Mouse (Mus musculus) intestine, embryonic 14.5 days (tissue): ENCODE data around the gene Lrr1. TPM values are rescaled to one million over a fixed set of nuclear protein-coding genes. Genes with fewer than 3 reads are reported as not detected.

Experiments
- ATAC-seq: fragments of 200-750 bp; cut with Nextera tagmentation; replicated peaks from 2 replicates; pipeline ENCODE4 v1.8.0; 2017; ENCODE audit warnings: low read depth, moderate number of reproducible peaks, moderate TSS enrichment, moderate library complexity; ENCODE audit not compliant: low FRiP score, low TSS enrichment
- DNase-seq: peaks from one replicate; pipeline ENCODE4 v3.0.0-alpha.2; 2018; ENCODE audit warnings: low spot score
- H3K27ac ChIP-seq: fragments of 300-500 bp; sonication (generic); 2 replicates; pipeline ENCODE4 v1.5.1; 2014; ENCODE audit warnings: low read depth, mild to moderate bottlenecking, control low read depth
- H3K27me3 ChIP-seq: fragments of 300-500 bp; sonication (generic); replicated peaks from 2 replicates; pipeline ENCODE4 v1.6.1; 2014; ENCODE audit warnings: low read length, control low read depth; ENCODE audit not compliant: control insufficient read depth, insufficient read depth
- H3K36me3 ChIP-seq: fragments of 300-500 bp; sonication (generic); 2 replicates; pipeline ENCODE4 v1.6.1; 2014; ENCODE audit warnings: low read length, control low read depth; ENCODE audit not compliant: control insufficient read depth, insufficient read depth
- H3K4me1 ChIP-seq: fragments of 300-500 bp; sonication (generic); replicated peaks from 2 replicates; pipeline ENCODE4 v1.6.1; 2014; ENCODE audit warnings: low read length, control low read depth, mixed read lengths; ENCODE audit not compliant: control insufficient read depth, insufficient read depth
- H3K4me2 ChIP-seq: fragments of 300-500 bp; sonication (generic); 2 replicates; pipeline ENCODE4 v1.6.1; 2014; ENCODE audit warnings: low read length
- H3K4me3 ChIP-seq: fragments of 300-500 bp; sonication (generic); 2 replicates; pipeline ENCODE4 v1.5.1; 2014; ENCODE audit warnings: low read depth, low read length, control low read depth, mixed read lengths
- H3K9ac ChIP-seq: fragments of 300-500 bp; sonication (generic); 2 replicates; pipeline ENCODE4 v1.6.1; 2014; ENCODE audit warnings: mild to moderate bottlenecking, low read length
- H3K9me3 ChIP-seq: fragments of 300-500 bp; sonication (generic); 2 replicates; pipeline ENCODE4 v1.6.1; 2016; ENCODE audit warnings: low read length, control low read depth; ENCODE audit not compliant: control insufficient read depth
- WGBS: fragments of 180-500 bp; shearing (Covaris S2); extraction: QIAGEN DNeasy Blood & Tissue Kit; methylation state at CpG from one replicate; pipeline ENCODE4 v1.1.7; 2014; 5-methylcytosine and 5-hydroxymethylcytosine counted together
- polyA plus RNA-seq: library from polyadenylated mRNA; unstranded; fragments of >200 nt; fragmentation: Nextera tagmentation; extraction: Ambion mirVana; gene quantifications from 2 replicates; pipeline ENCODE4 v1.2.1, GENCODE M21; 2014

Lrr1 gene
- polyA plus RNA-seq, 1 experiment from 2014 or later, result 19.7 TPM

DNA sequence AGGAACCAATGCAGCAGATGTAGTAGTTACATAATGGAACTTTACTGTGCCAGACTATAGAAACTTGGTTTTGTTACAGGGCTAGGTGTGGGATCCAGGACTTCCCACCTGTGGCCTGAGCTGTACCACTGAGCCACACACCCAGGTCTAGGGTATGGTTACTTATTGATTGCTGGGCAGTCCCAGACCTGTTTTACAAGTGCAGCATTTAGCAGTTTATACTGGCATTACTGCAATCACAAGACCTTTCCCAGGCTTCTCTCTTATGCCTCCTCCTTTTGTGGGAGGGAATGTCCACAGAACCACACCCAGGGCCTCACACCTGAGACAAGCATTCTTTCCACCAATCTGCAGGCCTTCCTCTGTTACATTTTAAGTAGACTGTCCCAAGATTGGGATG, 30.4 kb downstream of the Lrr1 start:
- Histone ChIP-seq H3K36me3 (peaks cover 37% of the 10 kb centered on the region), H3K27me3 (no peaks in the 10 kb centered on the region), H3K4me2 (peak overlapping the region; percentile 86), H3K9me3 (no peaks in the 10 kb centered on the region), H3K27ac (no peak overlapping the region), H3K9ac (no peak overlapping the region), H3K4me3 (no peak overlapping the region), H3K4me1 (peaks cover 4% of the 10 kb centered on the region; the same call in 1 of the 2 replicates)
- no peak for ATAC-seq
- DNase-seq, result no peak

GRCm38 (mm10) chr12:69204052-69204833, 35.6 kb downstream of the Lrr1 start, which contains the start of gene Gm49384:
Gm49384 (minus strand) TSS chr12:69204267.
- Histone ChIP-seq H3K4me2 (no peak within 1 kb of the TSS), H3K36me3 (peaks cover 69% of the 10 kb centered on the region), H3K9ac (no peak within 1 kb of the TSS), H3K9me3 (no peaks in the 10 kb centered on the region), H3K4me1 (0 out of 2 replicates have a peak, but pooled peaks cover 4% of the 10 kb centered on the region), H3K27ac (no peak within 1 kb of the TSS), H3K27me3 (no peaks in the 10 kb centered on the region), H3K4me3 (no peak within 1 kb of the TSS)
- 82% methylated on average over 16 of the region's 16 CpGs for WGBS
- DNase-seq (no peak), ATAC-seq (0 out of 2 replicates have a peak, but pooled peaks have one; percentile 38)

DNA sequence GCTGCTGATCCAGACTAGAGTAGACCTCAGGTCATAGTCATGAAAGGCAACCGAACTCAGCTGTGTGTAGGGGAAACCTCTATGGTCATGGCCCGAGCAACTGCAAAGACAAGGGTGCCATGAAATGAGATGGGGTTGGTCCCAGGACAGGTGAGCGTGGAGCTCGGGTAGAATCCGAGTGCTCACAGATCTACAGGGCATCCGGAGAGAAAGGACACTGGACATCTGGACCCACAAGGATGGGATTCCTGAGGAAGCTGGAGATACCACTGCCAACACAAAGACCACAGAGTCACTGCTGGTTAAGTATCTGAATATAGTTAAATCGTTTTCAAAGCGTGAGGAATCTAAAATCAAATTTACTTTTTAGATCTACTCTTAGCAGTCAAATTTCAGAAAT, 38.8 kb downstream of the Lrr1 start:
- no peak for DNase-seq
- WGBS, result 93% methylated on average over 8 of the region's 8 CpGs
- no peak overlapping the region for H3K4me3 ChIP-seq

DNA sequence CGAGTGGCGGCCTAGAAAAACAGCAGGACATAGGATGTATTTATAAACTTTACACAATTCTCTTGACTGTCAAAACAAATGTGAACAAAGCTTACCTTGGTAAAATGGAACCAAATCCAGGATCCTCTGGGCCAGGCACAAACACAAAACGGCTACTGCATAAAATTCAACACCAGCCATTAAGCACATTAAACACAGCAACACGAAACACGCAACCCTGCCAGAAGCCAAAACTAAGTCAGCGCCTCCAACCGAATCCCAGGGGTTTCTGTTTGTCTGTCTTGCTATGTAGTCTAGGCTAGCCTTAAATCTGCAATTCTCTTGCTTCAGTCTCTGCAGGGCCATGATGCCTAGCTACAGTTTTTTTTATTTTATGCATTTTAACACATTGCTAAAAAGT, 39.3 kb downstream of the Lrr1 start:
- ATAC-seq, result no peak
- Histone ChIP-seq H3K4me1 (no peaks in the 10 kb centered on the region), H3K9ac (no peak overlapping the region), H3K4me2 (no peak overlapping the region), H3K4me3 (no peak overlapping the region), H3K36me3 (peaks cover 66% of the 10 kb centered on the region), H3K27ac (no peak overlapping the region), H3K9me3 (no peaks in the 10 kb centered on the region), H3K27me3 (no peaks in the 10 kb centered on the region)
- WGBS, result 94% methylated on average over 7 of the region's 7 CpGs
- DNase-seq, result no peak

More for the DNA sequence above, 38.8 kb downstream of the Lrr1 start:
- no peaks in the 10 kb centered on the region for H3K4me1 ChIP-seq
- no peaks in the 10 kb centered on the region for H3K27me3 ChIP-seq
- H3K9ac ChIP-seq, result no peak overlapping the region
- ATAC-seq, result no peak
- no peak overlapping the region for H3K4me2 ChIP-seq
- H3K9me3 ChIP-seq, result no peaks in the 10 kb centered on the region
- no peak overlapping the region for H3K27ac ChIP-seq
- peaks cover 63% of the 10 kb centered on the region for H3K36me3 ChIP-seq

DNA sequence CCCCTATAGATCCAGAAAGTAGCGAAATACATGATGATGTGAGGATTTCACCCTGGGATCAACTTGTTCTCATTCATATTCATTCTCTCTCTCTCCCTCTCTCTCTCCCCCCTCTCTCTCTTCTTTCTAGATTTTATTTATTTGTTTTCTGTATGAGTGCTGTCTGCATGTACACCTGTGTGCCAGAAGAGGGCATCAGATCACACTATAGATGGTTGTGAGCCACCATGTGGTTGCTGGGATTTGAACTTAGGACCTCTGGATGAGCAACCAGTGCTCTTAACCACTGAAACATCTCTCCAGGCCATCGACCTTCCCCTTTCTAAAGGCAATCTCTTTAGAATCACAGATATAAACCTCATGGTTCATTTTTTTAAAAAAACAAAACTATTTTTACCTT, 39.9 kb downstream of the Lrr1 start:
- ATAC-seq (no peak), DNase-seq (no peak)
- Histone ChIP-seq H3K4me1 (no peaks in the 10 kb centered on the region), H3K4me2 (no peak overlapping the region), H3K9me3 (no peaks in the 10 kb centered on the region), H3K27me3 (no peaks in the 10 kb centered on the region), H3K4me3 (no peak overlapping the region), H3K27ac (no peak overlapping the region), H3K9ac (no peak overlapping the region), H3K36me3 (peaks cover 65% of the 10 kb centered on the region)
- WGBS, result 90% methylated on average over 2 of the region's 2 CpGs

DNA sequence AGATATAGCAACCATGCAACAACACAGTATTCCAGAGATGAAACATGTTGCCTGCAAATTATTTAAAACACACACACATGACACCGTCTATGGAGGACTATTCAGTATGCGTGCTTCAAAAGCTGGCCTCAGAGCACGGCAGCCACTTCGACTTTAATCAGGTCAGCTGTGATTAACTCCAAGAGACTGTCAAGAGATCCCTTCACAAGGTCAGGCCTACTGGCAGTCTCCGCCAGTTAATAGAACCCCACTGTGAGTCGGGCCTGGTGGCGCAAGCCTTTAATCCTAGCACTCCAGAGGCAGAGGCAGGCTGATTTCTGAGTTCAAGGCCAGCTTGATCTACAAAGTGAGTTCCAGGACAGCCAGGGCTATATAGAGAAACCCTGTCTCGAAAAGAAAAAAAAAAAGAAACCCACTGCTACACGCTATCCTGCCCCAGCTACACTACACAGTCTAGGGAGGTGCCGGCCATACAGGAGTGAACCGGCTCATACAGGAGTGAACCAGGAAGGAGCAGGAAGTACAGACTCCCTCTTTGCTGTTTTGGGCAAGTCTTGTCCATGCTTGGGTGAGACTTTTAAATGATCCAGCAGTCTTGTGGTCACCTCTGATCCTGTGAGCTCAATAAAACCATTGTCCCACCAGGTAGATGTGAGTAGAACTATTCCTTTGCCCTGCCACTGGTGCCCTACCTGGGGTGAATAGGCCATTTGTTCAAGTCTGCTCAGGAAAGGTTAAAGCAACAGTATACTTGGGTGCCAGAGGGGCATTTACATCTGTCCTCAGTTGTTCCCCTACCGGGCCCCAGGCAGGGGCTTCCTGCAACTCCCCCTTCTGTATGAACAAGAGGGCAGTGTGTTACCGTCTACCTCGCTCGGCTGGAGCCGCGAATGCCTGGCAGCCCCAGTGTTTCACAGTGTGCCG, 41.7 kb downstream of the Lrr1 start:
- no peaks in the 10 kb centered on the region for H3K4me1 ChIP-seq
- no peak for ATAC-seq
- WGBS, result 92% methylated on average over 18 of the region's 18 CpGs
- no peak overlapping the region for H3K4me3 ChIP-seq
- no peak for DNase-seq
- no peaks in the 10 kb centered on the region for H3K27me3 ChIP-seq
- no peak overlapping the region for H3K4me2 ChIP-seq
- H3K9me3 ChIP-seq, result no peaks in the 10 kb centered on the region
- H3K27ac ChIP-seq, result no peak overlapping the region
- no peak overlapping the region for H3K9ac ChIP-seq
- peaks cover 77% of the 10 kb centered on the region for H3K36me3 ChIP-seq

GRCm38 (mm10) chr12:69211057-69211456, 42.4 kb downstream of the Lrr1 start:
- Histone ChIP-seq H3K36me3 (peaks cover 80% of the 10 kb centered on the region), H3K4me1 (no peaks in the 10 kb centered on the region), H3K4me3 (no peak overlapping the region), H3K9me3 (no peaks in the 10 kb centered on the region), H3K9ac (no peak overlapping the region), H3K4me2 (no peak overlapping the region), H3K27ac (no peak overlapping the region), H3K27me3 (no peaks in the 10 kb centered on the region)
- 81% methylated on average over 5 of the region's 5 CpGs for WGBS
- ATAC-seq, result no peak
- no peak for DNase-seq

GRCm38 (mm10) chr12:69213186-69213777, 44.7 kb downstream of the Lrr1 start:
- Histone ChIP-seq H3K9ac (no peak overlapping the region), H3K27ac (no peak overlapping the region), H3K9me3 (no peaks in the 10 kb centered on the region), H3K4me1 (no peaks in the 10 kb centered on the region), H3K36me3 (peaks cover 75% of the 10 kb centered on the region), H3K4me3 (no peak overlapping the region), H3K27me3 (no peaks in the 10 kb centered on the region), H3K4me2 (no peak overlapping the region)
- ATAC-seq (no peak), DNase-seq (no peak)
- WGBS, result 95% methylated on average over 13 of the region's 13 CpGs
